Mouse (Mus musculus) bone marrow macrophage, adult 2 months (primary cell): ENCODE measurements at regions not wholly inside any gene's neighbourhood (a gene's known extent, or its start where the extent isn't known, plus 50 kb on each side); places are given as distances from the start of the nearest gene placed in this dataset.

Experiments used
- CTCF ChIP-seq: IDR thresholded peaks from 2 replicates; pipeline ENCODE4 v1.5.1; 2012; ENCODE audit warnings: low read depth, mild to moderate bottlenecking, low read length, moderate library complexity
- POLR2A ChIP-seq: IDR thresholded peaks from 2 replicates; pipeline ENCODE4 v1.6.1; 2012; ENCODE audit warnings: mild to moderate bottlenecking, low read depth, low read length, borderline replicate concordance

- TF ChIP-seq CTCF (no peak), POLR2A (no peak)
These were observed 992.4 kb upstream of the Zfp386 start for GRCm38 (mm10) chr12:115055080-115055479.
